In the genomic region with DNA sequence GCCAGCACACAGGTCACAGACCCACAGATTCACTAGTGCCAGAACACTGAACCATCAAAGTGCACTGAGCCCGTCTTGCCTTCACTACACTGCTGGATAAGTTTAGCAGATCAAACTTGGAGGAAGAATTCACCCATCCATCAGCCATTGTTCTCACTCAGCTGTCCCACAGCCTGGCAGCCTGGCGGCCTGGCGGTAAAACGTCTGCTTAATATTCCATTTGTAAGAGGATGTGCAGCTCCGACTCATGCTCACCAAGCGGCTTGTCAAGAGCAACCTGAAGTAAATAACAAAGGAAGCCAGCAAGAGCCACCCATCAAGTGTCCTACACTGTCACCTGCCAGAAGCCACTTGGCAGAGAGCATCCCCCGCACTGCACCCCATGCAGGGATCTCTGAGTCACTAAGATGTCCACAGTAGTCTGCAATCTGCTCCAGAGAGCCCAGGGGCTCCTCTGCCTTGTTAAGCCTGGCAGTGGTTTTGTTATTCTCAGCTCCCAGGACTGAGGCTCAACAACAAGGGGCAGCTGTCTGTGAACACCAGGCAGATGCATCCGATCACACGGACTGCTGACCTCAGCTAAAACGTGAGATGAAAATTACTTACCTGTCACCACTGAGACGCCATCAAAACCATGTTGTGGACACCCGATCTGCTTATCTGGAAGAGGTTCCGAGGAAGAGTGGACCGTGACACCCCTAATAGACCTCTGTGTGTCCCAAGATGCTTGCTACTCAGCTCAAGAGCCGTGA, we compare ENCODE assay signal across 14 mouse cellular contexts.
A peak's percentile ranks its signal among the peaks of the same experiment; 100 is the strongest.
DNase-seq lines count a peak whose midpoint lies in the region; ATAC-seq and TF ChIP-seq lines count a peak whose summit lies in the region.
"Had no signal": no experiment of that assay in that cellular context is flagged by ENCODE, and none has a peak within 500 bp of the region (broad histone marks: within the 10 kb centered on the region; RNA-seq: fewer than 3 reads in every experiment).

No protein-coding gene starts in this region.

- H3K27me3 ChIP-seq in liver, postnatal 0 days (ENCODE audit: insufficient read depth, low read length): no peaks in the 10 kb centered on the region
- H3K27me3 ChIP-seq in liver, embryonic 11.5 days (replicated peaks; ENCODE audit: control insufficient read depth, insufficient read depth, low read length): no peaks in the 10 kb centered on the region
- no peaks in the 10 kb centered on the region for H3K27me3 ChIP-seq in midbrain, embryonic 11.5 days (ENCODE audit: control insufficient read depth, insufficient read depth, low read length)
- H3K27me3 ChIP-seq in stomach, postnatal 0 days (ENCODE audit: control insufficient read depth, insufficient read depth, low read length): no peaks in the 10 kb centered on the region
- H3K27me3 ChIP-seq: lung, embryonic 15.5 days had no signal

- WGBS in liver, postnatal 0 days (ENCODE audit: insufficient replicate concordance): 70% methylated on average over 15 of the region's 15 CpGs
- 78% methylated on average over 15 of the region's 15 CpGs for WGBS in liver, embryonic 11.5 days
- WGBS in midbrain, embryonic 11.5 days: 69% methylated on average over 15 of the region's 15 CpGs
- WGBS in stomach, postnatal 0 days: 70% methylated on average over 15 of the region's 15 CpGs

- H3K4me1 ChIP-seq in liver, postnatal 0 days (ENCODE audit: insufficient read depth): no peaks in the 10 kb centered on the region
- H3K4me1 ChIP-seq in liver, embryonic 11.5 days (replicated peaks; ENCODE audit: control insufficient read depth, insufficient read depth, low read length): no peaks in the 10 kb centered on the region
- peaks cover 5% of the 10 kb centered on the region; the same call in 1 of the 2 replicates for H3K4me1 ChIP-seq in midbrain, embryonic 11.5 days (ENCODE audit: control insufficient read depth, insufficient read depth, low read length)
- H3K4me1 ChIP-seq in stomach, postnatal 0 days (replicated peaks; ENCODE audit: control insufficient read depth, insufficient read depth): no peaks in the 10 kb centered on the region
- H3K4me1 ChIP-seq: lung, embryonic 15.5 days had no signal

- H3K9ac ChIP-seq in liver, postnatal 0 days (replicated peaks): no peak overlapping the region
- no peak overlapping the region for H3K9ac ChIP-seq in liver, embryonic 11.5 days (ENCODE audit: low read depth, low read length)
- H3K9ac ChIP-seq in midbrain, embryonic 11.5 days (ENCODE audit: low read length): no peak overlapping the region
- H3K9ac ChIP-seq in stomach, postnatal 0 days (ENCODE audit: low read length): no peak overlapping the region
- H3K9ac ChIP-seq: lung, embryonic 15.5 days had no signal

- H3K9me3 ChIP-seq in liver, postnatal 0 days (ENCODE audit: low read length): no peaks in the 10 kb centered on the region
- no peaks in the 10 kb centered on the region for H3K9me3 ChIP-seq in liver, embryonic 11.5 days (ENCODE audit: control insufficient read depth, low read length)
- no peaks in the 10 kb centered on the region for H3K9me3 ChIP-seq in midbrain, embryonic 11.5 days (ENCODE audit: control insufficient read depth, low read length)
- no peaks in the 10 kb centered on the region for H3K9me3 ChIP-seq in stomach, postnatal 0 days (ENCODE audit: control insufficient read depth, low read length)
- H3K9me3 ChIP-seq: lung, embryonic 15.5 days had no signal

- H3K27ac ChIP-seq in liver, postnatal 0 days (ENCODE audit: low read depth): peak overlapping the region; percentile 76
- H3K27ac ChIP-seq in liver, embryonic 11.5 days (ENCODE audit: low read depth, low read length): no peak overlapping the region
- H3K27ac ChIP-seq in midbrain, embryonic 11.5 days (ENCODE audit: low read depth, low read length): no peak overlapping the region
- no peak overlapping the region for H3K27ac ChIP-seq in stomach, postnatal 0 days (replicated peaks)
- H3K27ac ChIP-seq: lung, embryonic 15.5 days had no signal

- H3K36me3 ChIP-seq in liver, postnatal 0 days (replicated peaks; ENCODE audit: insufficient read depth, low read length): no peaks in the 10 kb centered on the region
- H3K36me3 ChIP-seq in liver, embryonic 11.5 days (ENCODE audit: control insufficient read depth, insufficient read depth, low read length): no peaks in the 10 kb centered on the region
- no peaks in the 10 kb centered on the region for H3K36me3 ChIP-seq in midbrain, embryonic 11.5 days (ENCODE audit: control insufficient read depth, insufficient read depth, low read length)
- no peaks in the 10 kb centered on the region for H3K36me3 ChIP-seq in stomach, postnatal 0 days (ENCODE audit: control insufficient read depth, insufficient read depth, low read length)
- H3K36me3 ChIP-seq: lung, embryonic 15.5 days had no signal

- TF ChIP-seq EP300 in liver, postnatal 0 days (IDR thresholded peaks at IDR 0.05; ENCODE audit: low read depth): no peak
- TF ChIP-seq EP300 in stomach, postnatal 0 days (optimal IDR thresholded peaks at IDR 0.05): no peak

- no peak overlapping the region for H3K4me3 ChIP-seq in liver, postnatal 0 days (ENCODE audit: low read depth, low read length)
- no peak overlapping the region for H3K4me3 ChIP-seq in liver, embryonic 11.5 days (ENCODE audit: low read depth, low read length)
- H3K4me3 ChIP-seq in midbrain, embryonic 11.5 days (ENCODE audit: low read depth, low read length): no peak overlapping the region
- H3K4me3 ChIP-seq in stomach, postnatal 0 days (ENCODE audit: low read depth, low read length): no peak overlapping the region
- H3K4me3 ChIP-seq: lung, embryonic 15.5 days had no signal

- DNase-seq in liver, postnatal 0 days: no peak
- no peak for DNase-seq in liver, embryonic 11.5 days (ENCODE audit: low spot score)
- DNase-seq in Muller cell, postnatal 12 days (ENCODE audit: inconsistent ontology term): peak; percentile 5
- peak; percentile 26 to 31 for DNase-seq in cerebellum, adult 18-20 months
- peak; percentile 81 for DNase-seq in midbrain, embryonic 11.5 days (ENCODE audit: low spot score, missing footprints)
- DNase-seq in gastrocnemius, adult 8-10 months (ENCODE audit: low spot score in 2 of 2): no peak
- DNase-seq in stomach, postnatal 0 days (ENCODE audit: low spot score): no peak
- DNase-seq in kidney, postnatal 25 days: no peak
- DNase-seq: adrenal gland, adult 8-10 months; heart, adult 18-20 months; kidney, adult 11 months; kidney, postnatal 4 days; right cerebral cortex, postnatal 14 days had no signal

- no peak for TF ChIP-seq CTCF in liver, postnatal 0 days (IDR thresholded peaks at IDR 0.05; ENCODE audit: low read depth)
- no peak for TF ChIP-seq CTCF in stomach, postnatal 0 days (IDR thresholded peaks at IDR 0.05; ENCODE audit: low read depth)

- no peak overlapping the region for H3K4me2 ChIP-seq in liver, postnatal 0 days (ENCODE audit: low read depth, low read length)
- H3K4me2 ChIP-seq in liver, embryonic 11.5 days: no peak overlapping the region
- H3K4me2 ChIP-seq in midbrain, embryonic 11.5 days: no peak overlapping the region
- H3K4me2 ChIP-seq in stomach, postnatal 0 days (replicated peaks; ENCODE audit: low read depth): no peak overlapping the region
- H3K4me2 ChIP-seq: lung, embryonic 15.5 days had no signal

- ATAC-seq in liver, postnatal 0 days: 0 out of 2 replicates have a peak, but pooled peaks have one; percentile 14
- ATAC-seq in liver, embryonic 11.5 days (replicated peaks; ENCODE audit: low FRiP score): no peak
- ATAC-seq in midbrain, embryonic 11.5 days (ENCODE audit: low FRiP score): peak; percentile 36; the same call in 1 of the 2 replicates
- ATAC-seq in stomach, postnatal 0 days (ENCODE audit: low FRiP score, low TSS enrichment): no peak

Comparison
In these comparisons a context has a peak if more than half of its experiments do, and no peak if none do; other contexts are left out.
1. ATAC-seq: peak in liver, postnatal 0 days (single experiment) and midbrain, embryonic 11.5 days (single experiment); none in liver, embryonic 11.5 days (single experiment) and stomach, postnatal 0 days (single experiment).
2. DNase-seq: peak in Muller cell, postnatal 12 days (single experiment), cerebellum, adult 18-20 months (2 of 2) and midbrain, embryonic 11.5 days (single experiment); none in liver, postnatal 0 days (single experiment), liver, embryonic 11.5 days (single experiment), gastrocnemius, adult 8-10 months (0 of 2), stomach, postnatal 0 days (single experiment) and kidney, postnatal 25 days (0 of 2).